Mouse (Mus musculus): ENCODE data around the gene Cat. TPM values are rescaled to one million over a fixed set of nuclear protein-coding genes. Genes with fewer than 3 reads are reported as not detected.

Cat gene
- total RNA-seq, 2 experiments from 2014 or later: 83.3 to 108 TPM

Other genes with a start within 250 kb of the Cat start
- gene Ehf, start 181.9 kb downstream of the Cat start, total RNA-seq (2021): under 1 TPM in 1 of 2 experiments, not detected in 1; 0.22 TPM
- not detected for gene Elf5, start 73.5 kb downstream of the Cat start, total RNA-seq (2021)
- 1 to 10 TPM; 6.3 to 6.7 TPM for gene Abtb2, start 81.2 kb upstream of the Cat start, total RNA-seq (2021)

Data from gastrocnemius, postnatal 36 days (tissue).